In genomic region chr7:114778156-114778770, GRCm38 (mm10) we compare ENCODE assay signal across 31 mouse cellular contexts. TPM values are rescaled to one million over a fixed set of nuclear protein-coding genes. Genes with fewer than 3 reads are reported as not detected.
DNase-seq lines count a peak whose midpoint lies in the region; ATAC-seq lines count a peak whose summit lies in the region.
"Had no signal": no experiment of that assay in that cellular context is flagged by ENCODE, and none has a peak within 500 bp of the region (broad histone marks: within the 10 kb centered on the region; RNA-seq: fewer than 3 reads in every experiment).

No protein-coding gene starts in this region.

- peak overlapping the region; percentile 21; the same call in 1 of the 2 replicates for H3K27ac ChIP-seq in embryonic facial prominence, embryonic 14.5 days (replicated peaks; ENCODE audit: low read depth, low read length)
- H3K27ac ChIP-seq: embryonic facial prominence, embryonic 13.5 days; forebrain, embryonic 12.5 days; hindbrain, embryonic 14.5 days; kidney, postnatal 0 days; limb, embryonic 10.5 days; midbrain, embryonic 12.5 days had no signal

- WGBS in embryonic facial prominence, embryonic 14.5 days = 73% methylated on average over 7 of the region's 7 CpGs

- H3K27me3 ChIP-seq in embryonic facial prominence, embryonic 14.5 days (replicated peaks; ENCODE audit: control insufficient read depth, insufficient read depth, low read length) = no peaks in the 10 kb centered on the region
- H3K27me3 ChIP-seq: embryonic facial prominence, embryonic 13.5 days; forebrain, embryonic 12.5 days; midbrain, embryonic 12.5 days had no signal

- H3K4me1 ChIP-seq in embryonic facial prominence, embryonic 14.5 days (ENCODE audit: control insufficient read depth, insufficient read depth, low read length) = no peaks in the 10 kb centered on the region
- H3K4me1 ChIP-seq: forebrain, embryonic 12.5 days; midbrain, embryonic 12.5 days had no signal

- DNase-seq in adrenal gland, adult (ENCODE audit: inconsistent age in 2 of 2, low spot score in 1 of 2) = peak; percentile 82 to 91
- no peak for DNase-seq in adrenal gland, postnatal 4 days (ENCODE audit: low spot score in 2 of 2)
- peak; percentile 10 for DNase-seq in 3134 (ENCODE audit: extremely low read depth, insufficient read length, low spot score)
- peak; percentile 70 for DNase-seq in adrenal gland, adult 8-10 months
- no peak for DNase-seq in embryonic facial prominence, embryonic 14.5 days (ENCODE audit: low spot score)
- DNase-seq in testis, postnatal 14 days (ENCODE audit: low spot score) = no peak
- DNase-seq in lung, postnatal 25 days (ENCODE audit: low spot score) = no peak
- DNase-seq: cerebellum, adult 18-20 months; cerebellum, postnatal 25 days; gastrocnemius, postnatal 36 days; heart, postnatal 4 days; kidney, adult 2 months; liver; liver, postnatal 0 days; retina, postnatal 1 day; right cerebral cortex, postnatal 25 days; thymus, postnatal 25 days had no signal

- H3K9me3 ChIP-seq in embryonic facial prominence, embryonic 14.5 days (ENCODE audit: control insufficient read depth, low read length) = no peaks in the 10 kb centered on the region
- H3K9me3 ChIP-seq: embryonic facial prominence, embryonic 13.5 days; forebrain, embryonic 12.5 days; G1E; limb, embryonic 10.5 days; midbrain, embryonic 12.5 days had no signal

- no peak overlapping the region for H3K9ac ChIP-seq in embryonic facial prominence, embryonic 14.5 days (ENCODE audit: low read depth, low read length)
- H3K9ac ChIP-seq: embryonic facial prominence, embryonic 13.5 days; forebrain, embryonic 12.5 days; hindbrain, embryonic 14.5 days; liver, postnatal 0 days; midbrain, embryonic 12.5 days had no signal

- ATAC-seq in embryonic facial prominence, embryonic 14.5 days (ENCODE audit: low read depth) = peak; percentile 33; the same call in 1 of the 2 replicates
- ATAC-seq in granulocyte monocyte progenitor cell, adult 5-6 weeks (replicated peaks; ENCODE audit: poor library complexity, severe bottlenecking) = no peak
- ATAC-seq: liver, postnatal 0 days; lung, postnatal 0 days had no signal

- no peak overlapping the region for H3K4me2 ChIP-seq in embryonic facial prominence, embryonic 14.5 days (ENCODE audit: low read depth, low read length)
- H3K4me2 ChIP-seq: embryonic facial prominence, embryonic 13.5 days; forebrain, embryonic 12.5 days; hindbrain, embryonic 14.5 days; midbrain, embryonic 12.5 days had no signal

- no peaks in the 10 kb centered on the region for H3K36me3 ChIP-seq in embryonic facial prominence, embryonic 14.5 days (ENCODE audit: control insufficient read depth, insufficient read depth, low read length)
- H3K36me3 ChIP-seq: embryonic facial prominence, embryonic 13.5 days; forebrain, embryonic 12.5 days; G1E; limb, embryonic 10.5 days; midbrain, embryonic 12.5 days had no signal

- no peak overlapping the region for H3K4me3 ChIP-seq in embryonic facial prominence, embryonic 14.5 days (ENCODE audit: low read depth, low read length)
- H3K4me3 ChIP-seq: embryonic facial prominence, embryonic 13.5 days; forebrain, embryonic 12.5 days; limb, embryonic 10.5 days; midbrain, embryonic 12.5 days had no signal

RNA-seq across cellular contexts. Expression of gene Insc, which starts 34.8 kb away (rescaled TPM):
- 1 to 10 TPM; 2.8 to 7.3 TPM for total RNA-seq in adrenal gland, postnatal 4 days (2021)
- total RNA-seq in adrenal gland, adult 8-10 months (2022) = 1 to 10 TPM in 3 of 4 experiments, under 1 TPM in 1; 0.81 to 2.5 (median 1.3) TPM
- polyA plus RNA-seq in embryonic facial prominence, embryonic 14.5 days (2014; fragmentation: Nextera tagmentation; extraction: Ambion mirVana) = 14.9 and 18.1 TPM in 2 replicates
- total RNA-seq in granulocyte monocyte progenitor cell, adult 5-6 weeks (2014; fragmentation: Nextera tagmentation) = not detected in 2 replicates
- total RNA-seq in granulocyte monocyte progenitor cell, adult 5-6 weeks (2017) = not detected in 2 replicates
- total RNA-seq: G1E; megakaryocyte progenitor cell, adult 5-6 weeks; neutrophil, adult 5-6 weeks had no signal
- polyA plus RNA-seq: G1E had no signal

RNA-seq across cellular contexts. Expression of gene Calcb, which starts 59.8 kb away (rescaled TPM):
- not detected for total RNA-seq in adrenal gland, postnatal 4 days (2021)
- total RNA-seq in adrenal gland, adult 8-10 months (2022) = under 1 TPM in 1 of 4 experiments, not detected in 3; 0.35 TPM
- 0.72 TPM in 2 replicates for polyA plus RNA-seq in embryonic facial prominence, embryonic 14.5 days (2014; fragmentation: Nextera tagmentation; extraction: Ambion mirVana)
- not detected in 2 replicates for total RNA-seq in granulocyte monocyte progenitor cell, adult 5-6 weeks (2014; fragmentation: Nextera tagmentation)
- not detected in 2 replicates for total RNA-seq in granulocyte monocyte progenitor cell, adult 5-6 weeks (2017)
- total RNA-seq: G1E; gastrocnemius, postnatal 36 days; left cerebral cortex, adult 8-10 months; megakaryocyte progenitor cell, adult 5-6 weeks; neutrophil, adult 5-6 weeks had no signal
- polyA plus RNA-seq: G1E; kidney, adult 2 months; kidney, postnatal 0 days; limb, embryonic 10.5 days; liver, postnatal 0 days; spleen, adult 2 months; testis, adult 2 months had no signal

Comparison
In these comparisons a context has a peak if more than half of its experiments do, and no peak if none do; other contexts are left out.
1. DNase-seq: peak in adrenal gland, adult (2 of 2), 3134 (single experiment) and adrenal gland, adult 8-10 months (single experiment); none in adrenal gland, postnatal 4 days (0 of 2), embryonic facial prominence, embryonic 14.5 days (single experiment), testis, postnatal 14 days (single experiment) and lung, postnatal 25 days (single experiment).